Mouse (Mus musculus): ENCODE measurements around the gene Rab5c.

DNA sequence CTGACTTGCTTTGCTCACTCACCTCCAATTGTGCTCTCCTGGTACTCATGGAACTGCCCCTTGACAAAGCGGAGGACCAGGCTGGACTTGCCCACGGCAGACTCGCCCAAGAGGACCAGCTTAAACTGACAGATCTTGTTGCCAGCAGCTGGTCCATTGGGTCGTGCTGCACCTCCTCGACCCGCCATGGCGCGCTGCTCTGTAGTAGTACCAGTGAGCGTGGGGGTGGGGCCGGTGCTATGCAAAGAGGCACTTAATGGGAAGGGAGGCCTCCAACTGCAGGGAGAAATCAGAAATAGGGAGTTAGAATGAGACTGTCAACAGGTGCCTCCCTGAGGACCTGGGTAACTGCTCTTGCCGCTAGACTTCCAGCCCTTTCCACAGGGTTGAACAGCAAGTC lies 18.1 kb downstream of the Rab5c start:
- TF ChIP-seq CTCF (IDR thresholded peaks at IDR 0.05; ENCODE audit: low read depth): no peak
- no peak for TF ChIP-seq EP300 (IDR thresholded peaks at IDR 0.05; ENCODE audit: low read depth)
